Comparison of ENCODE assay signal across 8 mouse cellular contexts in the genomic region with DNA sequence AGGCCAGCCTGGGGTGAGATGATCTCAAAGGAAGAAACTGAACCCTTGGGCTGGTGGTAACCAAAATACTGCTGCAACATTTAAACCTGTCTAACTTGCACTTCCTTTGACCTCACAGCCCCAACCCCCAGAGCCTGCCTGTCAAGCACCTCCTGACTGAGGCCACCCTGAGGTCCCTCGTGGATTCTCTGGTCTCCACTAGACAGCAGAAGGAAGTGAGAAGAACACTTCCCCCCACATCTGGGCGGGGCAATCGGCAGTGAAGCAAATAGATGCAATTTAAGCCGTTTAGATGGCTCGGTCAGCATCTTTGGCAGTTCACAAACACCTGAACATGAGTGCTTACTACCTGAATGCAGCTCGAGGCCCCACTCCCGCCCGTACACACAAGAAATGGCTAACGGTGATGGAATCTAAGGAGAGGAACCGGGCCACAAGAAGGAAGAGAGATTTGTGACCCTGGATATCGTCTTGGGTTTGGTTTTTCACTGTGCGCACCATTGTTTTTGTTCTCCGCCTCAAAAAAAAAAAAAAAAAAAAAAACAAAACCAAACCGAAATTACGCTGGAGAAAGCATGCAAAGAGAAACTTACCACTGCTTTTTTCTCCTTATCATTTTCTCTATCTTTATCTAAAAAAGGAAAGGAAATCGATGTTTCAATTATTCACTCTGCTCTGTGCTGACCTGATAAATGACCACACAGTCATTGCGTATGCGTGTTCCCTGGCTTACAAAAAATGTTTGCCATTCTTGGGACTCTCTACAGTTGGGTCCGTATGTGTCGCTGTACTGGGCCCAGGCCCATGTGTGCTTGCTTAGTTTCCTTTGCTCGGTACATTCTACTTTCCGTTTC. TPM values are rescaled to one million over a fixed set of nuclear protein-coding genes. Genes with fewer than 3 reads are reported as not detected.
DNase-seq lines count a peak whose midpoint lies in the region; ATAC-seq lines count a peak whose summit lies in the region.

No protein-coding gene starts in this region.

- 76% methylated on average over 22 of the region's 22 CpGs for WGBS in forebrain, embryonic 15.5 days
- WGBS in intestine, embryonic 16.5 days: 63% methylated on average over 22 of the region's 22 CpGs
- WGBS in neural tube, embryonic 14.5 days: 73% methylated on average over 22 of the region's 22 CpGs

- peak overlapping the region; percentile 95 for H3K4me3 ChIP-seq in forebrain, embryonic 15.5 days
- peak overlapping the region; percentile 86 for H3K4me3 ChIP-seq in intestine, embryonic 16.5 days (ENCODE audit: low read length)
- peak overlapping the region; percentile 87 for H3K4me3 ChIP-seq in neural tube, embryonic 14.5 days (ENCODE audit: low read depth, low read length)

- H3K4me1 ChIP-seq in forebrain, embryonic 15.5 days: peaks cover 29% of the 10 kb centered on the region
- H3K4me1 ChIP-seq in intestine, embryonic 16.5 days (ENCODE audit: control insufficient read depth, insufficient read depth, low read length): peaks cover 10% of the 10 kb centered on the region; the same call in 1 of the 2 replicates
- H3K4me1 ChIP-seq in neural tube, embryonic 14.5 days (ENCODE audit: control insufficient read depth, insufficient read depth, low read length): peaks cover 8% of the 10 kb centered on the region; the same call in 1 of the 2 replicates

- peaks cover 14% of the 10 kb centered on the region for H3K36me3 ChIP-seq in forebrain, embryonic 15.5 days
- H3K36me3 ChIP-seq in intestine, embryonic 16.5 days (ENCODE audit: control insufficient read depth, insufficient read depth, low read length): peaks cover 3% of the 10 kb centered on the region; the same call in 1 of the 2 replicates
- peaks cover 12% of the 10 kb centered on the region for H3K36me3 ChIP-seq in neural tube, embryonic 14.5 days (ENCODE audit: control insufficient read depth, insufficient read depth, low read length)

- no peak for ATAC-seq in forebrain, embryonic 15.5 days (replicated peaks)
- no peak for ATAC-seq in intestine, embryonic 16.5 days
- no peak for ATAC-seq in neural tube, embryonic 14.5 days (ENCODE audit: low read depth)

- no peak overlapping the region for H3K27ac ChIP-seq in forebrain, embryonic 15.5 days (replicated peaks)
- no peak overlapping the region for H3K27ac ChIP-seq in intestine, embryonic 16.5 days (ENCODE audit: low read length)
- H3K27ac ChIP-seq in neural tube, embryonic 14.5 days (ENCODE audit: low read depth, low read length): no peak overlapping the region

- peak overlapping the region; percentile 84 for H3K4me2 ChIP-seq in forebrain, embryonic 15.5 days (replicated peaks)
- peak overlapping the region; percentile 68 for H3K4me2 ChIP-seq in intestine, embryonic 16.5 days (ENCODE audit: low read depth, low read length)
- peak overlapping the region; percentile 61 for H3K4me2 ChIP-seq in neural tube, embryonic 14.5 days (ENCODE audit: low read depth, low read length)

- peak overlapping the region; percentile 95 for H3K9ac ChIP-seq in forebrain, embryonic 15.5 days (replicated peaks)
- H3K9ac ChIP-seq in intestine, embryonic 16.5 days (ENCODE audit: low read depth, low read length): peak overlapping the region; percentile 90
- peak overlapping the region; percentile 86; the same call in 1 of the 2 replicates for H3K9ac ChIP-seq in neural tube, embryonic 14.5 days (replicated peaks; ENCODE audit: low read depth, low read length)

- DNase-seq in layer of hippocampus, adult 9-11 months: peak; percentile 48
- no peak for DNase-seq in layer of hippocampus, adult 18-20 months (ENCODE audit: low spot score in 2 of 2)
- DNase-seq in lung, adult 18-20 months: peak; percentile 62 to 67
- DNase-seq in ovary, postnatal 36 days (ENCODE audit: low spot score): no peak
- no peak for DNase-seq in right cerebral cortex, adult 18-20 months

- no peaks in the 10 kb centered on the region for H3K9me3 ChIP-seq in forebrain, embryonic 15.5 days
- no peaks in the 10 kb centered on the region for H3K9me3 ChIP-seq in intestine, embryonic 16.5 days (ENCODE audit: control insufficient read depth, low read length)
- no peaks in the 10 kb centered on the region for H3K9me3 ChIP-seq in neural tube, embryonic 14.5 days (ENCODE audit: control insufficient read depth, low read length)

- no peaks in the 10 kb centered on the region for H3K27me3 ChIP-seq in forebrain, embryonic 15.5 days
- no peaks in the 10 kb centered on the region for H3K27me3 ChIP-seq in intestine, embryonic 16.5 days (replicated peaks; ENCODE audit: control insufficient read depth, insufficient read depth, low read length)
- H3K27me3 ChIP-seq in neural tube, embryonic 14.5 days (ENCODE audit: control insufficient read depth, insufficient read depth, low read length): 0 out of 2 replicates have a peak, but pooled peaks cover 3% of the 10 kb centered on the region

RNA-seq across cellular contexts. Expression of gene Tk2, which starts 1.1 kb away (rescaled TPM):
- 10 to 100 TPM; 38.5 to 39.9 TPM for total RNA-seq in layer of hippocampus, adult 18-20 months (2021)
- 46.8 and 50.8 TPM in 2 replicates for polyA plus RNA-seq in forebrain, embryonic 15.5 days (2015; fragmentation: Nextera tagmentation; extraction: Ambion mirVana)
- 13.4 and 14.0 TPM in 2 replicates for polyA plus RNA-seq in intestine, embryonic 16.5 days (2015; fragmentation: Nextera tagmentation; extraction: Ambion mirVana)
- polyA plus RNA-seq in neural tube, embryonic 14.5 days (2014; fragmentation: Nextera tagmentation; extraction: Ambion mirVana): 49.2 and 53.1 TPM in 2 replicates

RNA-seq across cellular contexts. Expression of gene Cklf, which starts 3.4 kb away (rescaled TPM):
- total RNA-seq in layer of hippocampus, adult 18-20 months (2021): 1 to 10 TPM; 6.1 to 8.1 TPM
- 31.9 and 37.6 TPM in 2 replicates for polyA plus RNA-seq in forebrain, embryonic 15.5 days (2015; fragmentation: Nextera tagmentation; extraction: Ambion mirVana)
- 27.6 and 30.6 TPM in 2 replicates for polyA plus RNA-seq in intestine, embryonic 16.5 days (2015; fragmentation: Nextera tagmentation; extraction: Ambion mirVana)
- 30.1 and 31.1 TPM in 2 replicates for polyA plus RNA-seq in neural tube, embryonic 14.5 days (2014; fragmentation: Nextera tagmentation; extraction: Ambion mirVana)

RNA-seq across cellular contexts. Expression of gene Cmtm2a, which starts 45.7 kb away (rescaled TPM):
- total RNA-seq in layer of hippocampus, adult 18-20 months (2021): not detected
- polyA plus RNA-seq in forebrain, embryonic 15.5 days (2015; fragmentation: Nextera tagmentation; extraction: Ambion mirVana): not detected in 2 replicates
- not detected in 2 replicates for polyA plus RNA-seq in intestine, embryonic 16.5 days (2015; fragmentation: Nextera tagmentation; extraction: Ambion mirVana)
- polyA plus RNA-seq in neural tube, embryonic 14.5 days (2014; fragmentation: Nextera tagmentation; extraction: Ambion mirVana): not detected in 2 replicates

Comparison
In these comparisons a context has a peak if more than half of its experiments do, and no peak if none do; other contexts are left out.
1. DNase-seq: peak in layer of hippocampus, adult 9-11 months (single experiment) and lung, adult 18-20 months (2 of 2); none in layer of hippocampus, adult 18-20 months (0 of 2), ovary, postnatal 36 days (single experiment) and right cerebral cortex, adult 18-20 months (single experiment).
2. Peak in every context shown above with its lines, with median percentiles within 50 percentile points of each other: H3K4me2 ChIP-seq, H3K4me3 ChIP-seq and H3K9ac ChIP-seq.